Mouse (Mus musculus) testis, adult 2 months (tissue): Measurements from ENCODE around the gene Tdo2.

Source experiments
- CTCF ChIP-seq: fragments of 200-500 bp; IDR thresholded peaks from 2 replicates; pipeline ENCODE4 v1.5.1; 2012; ENCODE audit warnings: low read depth, mild to moderate bottlenecking, inconsistent platforms, low read length, moderate library complexity; ENCODE audit not compliant: control insufficient read depth, insufficient read depth, insufficient replicate concordance
- POLR2A ChIP-seq: fragments of 200-500 bp; IDR thresholded peaks from 2 replicates; pipeline ENCODE4 v1.6.1; 2012; ENCODE audit warnings: low read depth, mild to moderate bottlenecking, inconsistent platforms, low read length, moderate library complexity; ENCODE audit not compliant: control insufficient read depth

DNA sequence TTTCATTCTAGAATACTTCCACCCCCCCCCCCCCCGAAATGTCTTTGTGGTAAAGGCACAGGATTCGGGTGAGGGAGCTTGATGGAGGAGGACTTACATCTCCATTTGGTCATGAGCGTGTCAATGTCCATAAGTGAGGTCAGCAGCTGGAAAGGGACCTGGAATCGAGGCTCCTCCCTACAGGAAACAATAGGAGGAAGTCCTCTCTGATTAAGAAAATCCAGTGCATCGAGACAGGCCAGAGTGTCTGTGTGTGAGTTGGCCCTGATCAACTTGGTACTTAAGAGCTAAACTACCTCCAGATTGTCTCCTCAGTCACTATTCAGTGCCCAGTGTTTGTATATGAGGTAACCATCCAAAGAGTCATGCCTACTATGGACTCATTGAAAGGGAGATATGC is 14.7 kb downstream of the Tdo2 start:
- TF ChIP-seq CTCF (no peak), POLR2A (no peak)
